Mouse (Mus musculus): ENCODE data around the gene Zbtb38. TPM values are rescaled to one million over a fixed set of nuclear protein-coding genes. Genes with fewer than 3 reads are reported as not detected.
A peak's percentile ranks its signal among the peaks of the same experiment; 100 is the strongest.

Gene Zbtb38
- polyA plus RNA-seq, 1 experiment from 2014 or later: 15.3 TPM

DNA sequence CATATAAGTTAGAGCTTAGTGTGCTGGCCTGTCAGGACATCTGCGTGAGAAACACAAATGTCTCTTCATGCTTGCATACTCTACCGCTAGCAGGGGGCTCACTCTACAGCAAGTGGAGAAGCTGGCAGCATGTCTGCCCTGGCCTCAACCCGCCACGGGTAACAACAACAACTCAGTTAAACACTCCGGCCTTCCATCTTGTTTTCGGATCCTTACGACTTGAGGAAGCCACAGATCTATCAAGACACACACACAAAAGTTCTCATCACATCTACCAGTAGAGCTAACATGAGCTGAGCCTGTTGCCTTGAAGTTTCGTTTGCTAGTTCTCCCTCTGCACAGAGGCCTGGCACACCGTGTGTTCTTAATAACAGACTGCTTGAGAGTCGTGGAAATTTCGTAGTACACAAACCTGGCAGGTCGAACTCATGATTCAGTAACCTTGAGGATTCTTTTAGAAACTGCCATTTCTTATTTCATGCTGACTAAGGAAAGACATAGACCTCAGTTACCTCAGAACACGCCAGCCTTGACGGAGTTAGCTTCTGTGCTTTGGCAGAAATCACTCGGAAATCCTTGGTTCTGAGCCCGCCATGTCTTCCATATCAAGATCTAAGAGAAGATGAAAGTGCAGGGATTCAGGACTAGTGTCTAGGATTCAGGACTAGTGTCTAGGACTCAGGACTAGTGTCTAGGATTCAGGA, 34.8 kb downstream of the Zbtb38 start:
- 91% methylated on average over 16 of the region's 16 CpGs for WGBS
- TF ChIP-seq CTCF (IDR thresholded peaks at IDR 0.05; ENCODE audit: low read depth) (no peak), EP300 (optimal IDR thresholded peaks at IDR 0.05) (no peak)

DNA sequence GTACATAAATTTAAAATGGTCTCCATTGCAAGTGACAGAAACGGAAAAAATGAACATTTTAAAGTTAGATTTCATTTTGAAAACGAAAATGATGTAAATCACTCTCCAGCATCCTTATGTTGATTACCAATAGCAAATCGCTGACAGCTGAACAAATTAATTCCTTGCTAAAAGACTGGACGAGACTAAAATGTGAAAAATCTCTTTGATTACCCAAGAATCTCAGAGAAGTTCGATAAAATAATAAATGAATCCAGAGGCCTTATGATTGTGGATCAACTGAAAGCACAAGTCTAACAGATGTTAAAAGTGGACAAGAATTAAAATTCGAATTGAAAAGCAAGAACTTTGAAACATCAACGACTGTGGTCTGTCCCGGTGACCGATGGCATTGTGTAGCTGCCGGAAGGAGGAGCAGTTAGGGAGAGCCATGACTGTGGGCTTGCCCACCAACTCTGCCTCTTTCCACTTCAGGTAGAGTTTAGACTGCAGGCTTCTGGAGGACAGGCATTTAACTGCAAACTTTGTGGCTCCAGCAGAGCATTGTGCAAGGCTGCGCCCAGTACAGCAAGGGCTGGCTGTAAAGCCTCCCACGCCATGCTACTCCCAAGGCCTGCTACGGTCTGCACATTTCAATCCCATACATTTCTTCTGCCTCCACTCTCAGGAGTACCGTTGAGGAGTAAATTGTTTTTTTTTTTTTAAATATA, 35.7 kb downstream of the Zbtb38 start:
- H3K4me1 ChIP-seq (replicated peaks; ENCODE audit: control insufficient read depth, insufficient read depth): peaks cover 6% of the 10 kb centered on the region
- no peak overlapping the region for H3K27ac ChIP-seq (replicated peaks)
- no peaks in the 10 kb centered on the region for H3K9me3 ChIP-seq (ENCODE audit: control insufficient read depth, low read length)
- no peak overlapping the region for H3K4me3 ChIP-seq (ENCODE audit: low read depth, low read length)
- no peaks in the 10 kb centered on the region for H3K27me3 ChIP-seq (ENCODE audit: control insufficient read depth, insufficient read depth, low read length)
- DNase-seq (ENCODE audit: low spot score) (no peak), ATAC-seq (ENCODE audit: low FRiP score, low TSS enrichment) (no peak)
- H3K36me3 ChIP-seq (ENCODE audit: control insufficient read depth, insufficient read depth, low read length): no peaks in the 10 kb centered on the region
- TF ChIP-seq CTCF (IDR thresholded peaks at IDR 0.05; ENCODE audit: low read depth): no peak
- TF ChIP-seq EP300 (optimal IDR thresholded peaks at IDR 0.05): no peak
- H3K4me2 ChIP-seq (replicated peaks; ENCODE audit: low read depth): no peak overlapping the region
- WGBS: 87% methylated on average over 14 of the region's 14 CpGs
- no peak overlapping the region for H3K9ac ChIP-seq (ENCODE audit: low read length)

More for the DNA sequence above, 34.8 kb downstream of the Zbtb38 start:
- no peak overlapping the region; the same call in 1 of the 2 replicates for H3K4me2 ChIP-seq (replicated peaks; ENCODE audit: low read depth)
- peaks cover 6% of the 10 kb centered on the region for H3K4me1 ChIP-seq (replicated peaks; ENCODE audit: control insufficient read depth, insufficient read depth)
- no peaks in the 10 kb centered on the region for H3K27me3 ChIP-seq (ENCODE audit: control insufficient read depth, insufficient read depth, low read length)
- no peak overlapping the region for H3K4me3 ChIP-seq (ENCODE audit: low read depth, low read length)
- no peak for DNase-seq (ENCODE audit: low spot score)
- no peaks in the 10 kb centered on the region for H3K36me3 ChIP-seq (ENCODE audit: control insufficient read depth, insufficient read depth, low read length)
- ATAC-seq (ENCODE audit: low FRiP score, low TSS enrichment): no peak
- H3K27ac ChIP-seq (replicated peaks): no peak overlapping the region
- no peaks in the 10 kb centered on the region for H3K9me3 ChIP-seq (ENCODE audit: control insufficient read depth, low read length)
- no peak overlapping the region for H3K9ac ChIP-seq (ENCODE audit: low read length)

GRCm38 (mm10) chr9:96716136-96716535, 36.5 kb downstream of the Zbtb38 start:
- Histone ChIP-seq H3K36me3 (ENCODE audit: control insufficient read depth, insufficient read depth, low read length) (no peaks in the 10 kb centered on the region), H3K27me3 (ENCODE audit: control insufficient read depth, insufficient read depth, low read length) (no peaks in the 10 kb centered on the region), H3K9ac (ENCODE audit: low read length) (no peak overlapping the region), H3K9me3 (ENCODE audit: control insufficient read depth, low read length) (no peaks in the 10 kb centered on the region), H3K4me3 (ENCODE audit: low read depth, low read length) (no peak overlapping the region), H3K27ac (replicated peaks) (no peak overlapping the region), H3K4me2 (replicated peaks; ENCODE audit: low read depth) (no peak overlapping the region), H3K4me1 (replicated peaks; ENCODE audit: control insufficient read depth, insufficient read depth) (peaks cover 6% of the 10 kb centered on the region)
- WGBS: 61% methylated on average over 10 of the region's 10 CpGs
- TF ChIP-seq CTCF (IDR thresholded peaks at IDR 0.05; ENCODE audit: low read depth): no peak
- TF ChIP-seq EP300 (optimal IDR thresholded peaks at IDR 0.05): no peak
- no peak for ATAC-seq (ENCODE audit: low FRiP score, low TSS enrichment)
- no peak for DNase-seq (ENCODE audit: low spot score)

- Histone ChIP-seq H3K27ac (replicated peaks) (no peak overlapping the region), H3K9ac (ENCODE audit: low read length) (no peak overlapping the region), H3K4me3 (ENCODE audit: low read depth, low read length) (no peak overlapping the region), H3K27me3 (ENCODE audit: control insufficient read depth, insufficient read depth, low read length) (no peaks in the 10 kb centered on the region), H3K9me3 (ENCODE audit: control insufficient read depth, low read length) (no peaks in the 10 kb centered on the region), H3K4me1 (replicated peaks; ENCODE audit: control insufficient read depth, insufficient read depth) (peaks cover 3% of the 10 kb centered on the region), H3K36me3 (ENCODE audit: control insufficient read depth, insufficient read depth, low read length) (no peaks in the 10 kb centered on the region), H3K4me2 (replicated peaks; ENCODE audit: low read depth) (no peak overlapping the region)
- TF ChIP-seq CTCF (IDR thresholded peaks at IDR 0.05; ENCODE audit: low read depth) (no peak), EP300 (optimal IDR thresholded peaks at IDR 0.05) (no peak)
- WGBS: 82% methylated on average over 11 of the region's 11 CpGs
- ATAC-seq (ENCODE audit: low FRiP score, low TSS enrichment) (no peak), DNase-seq (ENCODE audit: low spot score) (no peak)
These were observed 37.5 kb downstream of the Zbtb38 start for GRCm38 (mm10) chr9:96715171-96715570.

- TF ChIP-seq EP300 (optimal IDR thresholded peaks at IDR 0.05) (no peak), CTCF (IDR thresholded peaks at IDR 0.05; ENCODE audit: low read depth) (no peak)
- Histone ChIP-seq H3K9me3 (ENCODE audit: control insufficient read depth, low read length) (no peaks in the 10 kb centered on the region), H3K4me3 (ENCODE audit: low read depth, low read length) (peak overlapping the region; percentile 23; the same call in 1 of the 2 replicates), H3K27me3 (ENCODE audit: control insufficient read depth, insufficient read depth, low read length) (no peaks in the 10 kb centered on the region), H3K4me2 (replicated peaks; ENCODE audit: low read depth) (peak overlapping the region; percentile 31; the same call in 1 of the 2 replicates), H3K27ac (replicated peaks) (peak overlapping the region; percentile 67), H3K9ac (ENCODE audit: low read length) (peak overlapping the region; percentile 35; the same call in 1 of the 2 replicates), H3K4me1 (replicated peaks; ENCODE audit: control insufficient read depth, insufficient read depth) (peaks cover under 1% of the 10 kb centered on the region), H3K36me3 (ENCODE audit: control insufficient read depth, insufficient read depth, low read length) (no peaks in the 10 kb centered on the region)
- no peak for DNase-seq (ENCODE audit: low spot score)
- WGBS: 61% methylated on average over 14 of the region's 14 CpGs
- peak; percentile 38; the same call in 1 of the 2 replicates for ATAC-seq (ENCODE audit: low FRiP score, low TSS enrichment)
These were observed 38.9 kb downstream of the Zbtb38 start for GRCm38 (mm10) chr9:96713472-96714390.

All from stomach, postnatal 0 days (tissue).